Mouse (Mus musculus): Measurements from ENCODE around the gene Cfap99.

Cfap99 gene

DNA sequence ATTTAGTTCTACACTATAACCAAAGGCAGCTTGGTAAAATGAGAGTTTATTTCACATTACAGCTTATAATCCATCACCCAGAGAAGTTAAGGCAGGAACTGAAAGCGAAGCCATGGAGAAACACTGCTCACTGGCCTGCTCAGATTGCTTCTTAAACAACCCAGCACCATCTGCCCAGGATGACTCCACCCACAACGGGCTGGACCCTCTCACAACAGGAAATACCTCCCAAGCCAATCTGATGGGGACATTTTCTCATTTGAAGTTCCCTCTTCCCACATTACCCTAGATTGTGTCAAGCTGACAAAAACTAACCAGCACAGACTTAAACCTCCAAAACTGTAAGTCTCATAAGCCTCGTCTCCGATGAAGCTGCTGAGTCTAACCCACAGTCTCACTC lies 10.3 kb upstream of the Cfap99 start:
- no peak for DNase-seq (ENCODE audit: low spot score)

DNA sequence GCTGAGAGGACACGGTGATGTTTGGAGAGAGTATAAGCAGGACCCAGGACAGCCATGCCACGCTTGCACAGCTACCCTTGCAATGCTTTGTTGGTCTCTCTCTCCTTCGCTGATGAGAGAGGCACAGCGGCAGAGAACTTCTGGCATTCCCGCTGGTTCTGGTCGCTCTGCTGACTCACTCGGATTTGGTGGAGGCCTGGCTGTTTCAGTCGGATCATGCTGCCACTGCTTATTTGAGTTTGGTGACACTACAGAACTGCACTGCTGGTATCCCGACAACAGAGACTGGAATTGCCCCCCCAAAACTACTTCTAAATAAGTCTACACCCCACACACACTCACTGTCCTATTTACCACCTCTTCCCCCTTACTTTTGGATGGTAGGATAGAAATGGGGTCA lies 9.2 kb upstream of the Cfap99 start:
- no peak for DNase-seq (ENCODE audit: low spot score)

DNA sequence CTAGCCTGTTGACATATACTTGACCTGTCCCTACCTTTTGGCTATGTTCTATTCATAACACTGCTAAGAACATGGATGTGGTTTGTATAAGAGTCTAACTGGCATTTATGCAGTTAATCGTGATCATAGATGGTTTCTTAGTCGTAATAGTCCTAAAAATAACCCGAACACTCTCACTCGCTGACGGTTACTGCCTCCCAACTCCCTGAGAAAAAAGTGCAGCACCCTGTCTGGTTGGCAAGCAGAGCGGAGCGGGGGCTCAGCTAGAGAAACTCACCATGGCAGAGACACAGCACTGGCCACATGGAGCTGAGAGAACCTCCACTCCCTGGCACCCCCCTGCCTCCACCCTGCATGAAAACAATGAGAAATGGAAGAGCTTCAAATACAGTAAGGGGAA lies 7.4 kb upstream of the Cfap99 start:
- DNase-seq (ENCODE audit: low spot score): no peak

DNA sequence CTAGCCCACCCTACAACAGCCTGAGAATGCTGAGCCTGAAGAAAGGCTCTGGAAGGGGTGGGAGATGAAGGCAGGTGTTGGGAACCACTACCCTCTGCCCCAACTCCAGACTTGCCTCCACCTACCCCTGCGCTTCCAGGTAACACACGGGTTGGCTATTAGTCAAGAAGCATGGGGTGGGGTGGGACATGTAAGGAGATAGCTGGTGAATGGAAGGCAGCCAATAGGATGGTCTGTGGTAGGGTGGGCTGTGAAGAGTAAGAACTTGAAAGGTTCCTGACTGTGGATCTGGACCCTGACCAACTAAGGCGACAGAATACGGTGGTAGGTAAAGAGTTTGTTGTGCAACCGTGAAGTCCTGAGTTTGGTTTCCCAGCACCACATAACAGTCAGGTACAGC lies 5.0 kb upstream of the Cfap99 start:
- no peak for DNase-seq (ENCODE audit: low spot score)

DNA sequence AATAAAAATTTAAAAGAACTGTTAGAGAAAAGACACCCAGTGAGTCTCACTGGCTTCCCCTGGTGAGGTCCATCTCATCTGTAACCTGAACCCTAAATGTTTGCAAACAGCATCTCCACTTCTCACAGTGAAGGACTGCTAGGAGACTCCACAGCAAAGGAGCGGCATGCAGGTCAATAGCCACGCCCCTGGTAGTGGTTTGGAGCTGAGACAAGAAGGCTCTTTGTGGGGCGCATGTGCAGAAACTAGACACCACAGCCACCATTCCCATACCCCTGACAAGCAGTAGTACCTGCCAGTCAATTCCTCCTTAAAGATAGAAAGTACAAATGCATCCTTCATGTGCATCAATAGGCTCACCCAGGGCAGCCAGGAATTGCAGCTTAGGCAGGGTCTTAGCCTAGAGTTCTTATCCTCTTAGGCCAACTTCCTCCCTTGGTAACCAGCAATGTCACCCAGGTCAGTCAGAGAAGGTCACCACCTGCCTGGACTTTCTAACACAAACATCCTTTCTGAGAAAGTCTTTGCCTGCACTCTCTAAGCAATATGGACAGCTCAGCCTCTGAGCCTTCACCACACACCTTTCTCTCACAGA lies 4.1 kb upstream of the Cfap99 start:
- DNase-seq (ENCODE audit: low spot score): no peak

DNA sequence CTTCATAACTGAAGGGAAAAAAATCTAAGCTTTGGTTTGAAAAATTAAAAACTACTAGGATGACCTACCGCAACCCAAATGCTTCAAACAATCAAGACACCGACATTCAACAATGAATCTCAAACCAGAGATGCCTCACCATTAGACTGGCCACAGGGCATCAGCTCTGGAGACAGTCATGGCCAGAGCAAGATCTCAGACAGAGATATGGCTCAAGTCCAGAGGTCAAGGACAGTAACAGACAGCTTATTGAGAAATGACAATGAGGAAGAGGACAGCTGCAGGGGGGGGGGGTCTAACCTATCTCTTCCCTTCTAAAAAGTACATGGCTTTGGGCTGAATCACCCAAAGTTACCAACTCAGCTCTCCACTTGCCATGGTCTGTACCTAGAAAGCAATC lies 3.1 kb upstream of the Cfap99 start:
- no peak for DNase-seq (ENCODE audit: low spot score)

DNA sequence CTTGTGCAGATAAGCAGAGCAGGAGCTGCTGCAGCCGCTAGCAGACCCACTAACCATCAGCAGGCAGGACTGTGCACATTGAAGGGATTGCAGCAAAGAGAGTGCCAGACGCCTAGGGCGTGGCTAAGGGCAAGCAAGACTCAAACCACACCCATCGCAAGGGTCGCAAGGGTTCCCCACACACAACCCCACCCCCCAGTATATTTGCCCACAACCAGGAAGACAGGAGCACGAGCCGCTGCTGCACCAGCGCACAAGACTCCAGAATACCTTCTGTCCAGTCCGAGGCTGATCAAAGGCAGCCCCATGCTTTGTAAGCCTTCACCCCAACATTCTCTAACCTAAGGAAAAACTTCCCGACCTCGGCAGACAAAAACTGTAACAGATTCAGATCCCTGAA lies 1.9 kb upstream of the Cfap99 start:
- no peak for DNase-seq (ENCODE audit: low spot score)

DNA sequence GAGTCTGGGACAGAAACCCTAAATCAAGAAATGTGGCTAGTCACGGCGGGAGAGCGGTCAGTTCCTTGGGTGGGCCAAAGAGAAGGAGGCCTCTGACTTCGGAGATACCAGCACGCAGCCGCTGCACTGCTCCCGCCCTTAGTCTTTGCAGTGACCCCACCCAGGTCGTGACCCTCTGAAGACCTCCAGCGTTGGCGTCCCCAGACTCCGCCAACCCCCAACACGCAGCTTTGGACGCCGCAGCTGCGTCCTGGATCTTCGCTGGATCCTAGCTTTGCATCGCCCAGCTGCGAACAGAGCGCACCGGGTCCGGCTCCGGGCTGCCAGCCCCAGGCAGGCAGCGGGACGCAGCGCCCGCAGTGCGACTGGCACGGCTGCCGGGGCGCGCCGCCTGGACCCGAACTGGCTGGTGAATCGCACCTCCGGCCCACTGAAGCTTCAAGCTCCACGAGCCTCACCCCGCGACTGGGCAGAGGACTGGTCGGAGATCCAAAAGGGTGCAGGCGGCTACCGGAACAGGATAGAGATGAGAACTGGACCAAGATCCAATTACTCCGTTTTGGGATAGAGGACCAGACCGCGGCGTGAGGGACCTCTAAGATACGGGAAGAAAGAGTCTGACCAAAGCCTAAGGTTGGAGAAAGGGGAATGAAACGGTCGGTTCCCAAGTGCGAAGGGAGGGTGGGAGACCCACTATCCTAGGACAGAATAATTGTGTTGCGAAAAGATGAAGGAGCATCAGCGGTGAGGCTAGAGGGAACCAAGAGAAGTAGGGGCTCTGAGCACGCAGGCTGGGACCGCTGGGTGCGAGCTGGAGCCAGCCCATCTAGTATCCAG lies 1.2 kb upstream of the Cfap99 start:
- no peak for DNase-seq (ENCODE audit: low spot score)

DNA sequence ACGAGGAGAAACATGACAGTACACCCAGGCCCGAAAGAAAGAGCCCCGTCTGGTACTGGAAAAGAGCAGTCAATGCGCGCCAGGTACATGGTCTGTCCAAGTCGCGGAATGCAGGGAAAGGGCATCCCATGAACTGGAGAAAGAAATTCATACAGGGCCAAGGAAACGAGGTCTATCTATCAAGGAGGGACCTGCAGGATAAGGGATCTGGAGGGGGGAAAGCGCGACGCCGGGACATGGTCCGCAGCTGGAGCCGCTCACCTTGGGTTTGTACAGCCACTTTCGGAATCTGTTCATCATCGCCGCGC lies 608 bp upstream of the Cfap99 start:
- no peak for DNase-seq (ENCODE audit: low spot score)

DNA sequence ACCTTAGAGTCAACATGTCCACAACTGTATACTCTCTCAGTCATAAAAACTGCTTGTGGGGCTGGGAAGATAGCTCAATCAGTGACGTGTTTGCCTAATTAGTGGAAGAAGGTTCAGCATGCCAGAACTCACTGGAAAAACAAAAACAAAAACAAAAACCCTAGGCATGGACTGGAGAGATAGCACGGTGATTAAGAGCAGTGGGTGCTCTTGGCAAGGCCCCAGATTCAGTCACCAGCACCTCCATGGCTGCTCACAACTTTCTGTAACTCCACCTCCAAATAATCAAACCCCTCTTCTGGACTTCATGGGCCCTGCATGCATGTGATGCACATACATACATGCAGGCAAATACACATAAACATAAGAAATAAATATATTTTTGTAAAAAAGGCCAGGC lies 886 bp downstream of the Cfap99 start:
- DNase-seq (ENCODE audit: low spot score): no peak

DNA sequence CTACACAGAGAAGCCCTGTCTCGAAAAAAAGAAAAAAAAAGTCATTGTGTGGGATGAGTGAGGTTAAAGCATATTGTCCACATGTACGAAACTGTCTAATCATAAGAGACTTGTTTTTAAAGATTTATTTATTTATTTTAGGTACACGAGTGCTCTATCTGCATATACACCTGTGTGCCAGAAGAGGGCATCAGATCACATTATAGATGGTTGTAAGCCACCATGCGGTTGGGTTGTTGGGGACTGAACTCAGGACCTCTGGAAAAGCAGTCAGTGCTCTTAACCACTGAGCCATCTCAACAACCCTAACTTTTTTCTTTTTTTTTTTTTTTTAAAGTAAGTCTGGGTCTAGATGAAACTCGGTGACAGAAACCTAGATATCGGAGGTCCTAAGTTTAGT lies 5.0 kb downstream of the Cfap99 start:
- no peak for DNase-seq (ENCODE audit: low spot score)

DNA sequence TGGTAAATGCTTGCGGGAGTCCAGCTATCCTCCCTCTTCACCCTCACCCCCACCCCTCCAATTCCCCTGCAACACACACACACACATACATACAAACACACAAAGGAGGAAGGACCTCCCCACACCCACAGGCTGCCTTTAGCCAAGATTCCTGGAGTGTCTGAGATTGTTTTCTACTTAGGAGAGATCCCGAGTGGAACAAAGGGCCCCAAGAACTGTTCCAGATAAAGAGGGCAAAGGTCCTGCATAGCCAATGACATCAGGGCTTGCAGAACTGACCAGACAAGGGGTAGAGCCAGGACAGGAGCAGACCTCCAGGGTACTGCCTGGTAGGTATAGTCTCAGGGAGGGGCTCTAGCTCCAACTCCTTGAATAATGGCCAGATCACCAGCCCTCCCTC lies 6.3 kb downstream of the Cfap99 start:
- no peak for DNase-seq (ENCODE audit: low spot score)

DNA sequence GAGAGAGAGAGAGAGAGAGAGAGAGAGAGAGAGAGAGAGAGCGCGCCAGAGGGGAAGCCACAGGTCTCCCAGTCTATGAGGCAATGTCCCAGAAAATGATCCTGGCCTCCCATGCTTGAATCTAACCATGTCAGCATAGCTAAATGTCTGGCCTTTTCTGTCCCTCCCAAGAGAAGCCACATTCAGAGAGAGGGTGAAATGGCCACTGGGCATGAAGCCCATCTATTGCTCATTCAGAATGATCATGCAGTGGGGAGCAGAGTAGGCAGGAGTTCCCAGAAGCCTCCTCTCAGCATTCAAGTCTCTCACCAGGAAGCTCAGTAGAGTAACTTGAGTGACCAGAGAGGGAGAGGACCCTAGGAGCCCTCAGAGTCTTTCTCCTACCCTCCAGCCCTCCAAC lies 6.7 kb downstream of the Cfap99 start:
- DNase-seq (ENCODE audit: low spot score): no peak

DNA sequence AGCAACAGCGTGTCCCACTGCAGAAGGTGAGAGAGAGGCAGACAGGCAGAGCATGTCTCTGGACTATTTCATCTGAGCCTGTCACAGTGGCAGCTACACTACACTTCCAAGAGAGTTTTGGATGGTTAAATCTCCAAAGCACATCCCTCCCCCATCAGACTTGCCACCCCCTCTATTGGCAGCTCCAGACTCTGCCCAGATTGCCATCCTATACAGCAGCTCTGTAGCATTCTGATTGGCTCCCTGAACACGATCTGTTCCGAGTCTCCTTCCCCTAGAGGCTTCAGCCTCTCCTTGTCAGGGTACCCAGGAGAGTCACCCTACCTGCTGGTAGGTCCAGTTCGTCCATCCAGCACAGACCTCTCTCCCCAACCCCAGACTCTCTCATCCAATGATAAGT lies 9.7 kb downstream of the Cfap99 start:
- DNase-seq (ENCODE audit: low spot score): no peak

DNA sequence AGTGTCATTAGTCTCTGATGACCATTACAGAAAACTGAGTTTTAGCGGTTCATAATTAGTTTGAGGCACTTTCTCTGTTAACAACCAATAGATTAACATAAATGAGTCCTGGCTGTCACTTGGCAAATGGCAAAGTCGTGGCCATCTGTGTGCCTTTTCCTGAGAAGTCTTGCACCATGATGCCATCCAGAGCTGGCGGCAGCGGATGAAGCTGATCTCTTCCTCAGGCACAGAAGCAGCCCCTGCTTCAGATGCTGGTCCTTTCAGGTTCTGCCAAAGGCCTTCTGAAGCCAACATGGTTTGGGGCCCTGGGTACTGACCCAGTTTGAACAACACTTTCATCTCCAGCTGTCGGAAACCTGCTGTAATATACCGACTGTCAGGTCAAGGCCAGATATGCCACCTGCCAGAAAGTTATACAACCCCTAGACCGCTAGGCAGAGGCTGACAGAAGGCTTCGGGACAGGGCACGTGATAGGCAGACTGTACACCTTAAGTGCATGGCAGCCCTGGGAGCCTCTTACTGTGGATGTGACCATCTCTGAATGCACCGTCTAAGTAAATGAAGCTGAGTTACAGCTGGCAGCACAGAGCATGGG lies 10.6 kb downstream of the Cfap99 start:
- no peak for DNase-seq (ENCODE audit: low spot score)

DNA sequence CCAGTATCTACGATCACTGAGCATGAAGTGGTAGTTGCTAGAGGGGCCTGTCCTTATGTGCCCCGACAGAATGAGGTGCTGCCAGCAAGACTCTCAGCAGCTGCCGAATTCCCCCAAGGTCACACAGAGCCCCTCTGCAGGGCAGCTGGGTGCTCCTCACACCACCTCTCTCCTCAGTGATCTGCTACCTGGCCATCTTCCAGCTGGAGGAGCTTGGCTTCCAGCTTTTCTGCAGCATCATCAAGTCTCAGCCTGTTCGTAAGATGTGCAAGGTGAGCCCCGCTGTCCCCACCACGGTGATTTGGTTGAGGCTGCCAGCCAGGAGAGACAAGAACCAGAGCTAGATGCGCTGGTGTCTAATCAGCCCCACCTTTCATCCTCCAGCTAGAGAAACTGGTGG lies 14.0 kb downstream of the Cfap99 start:
- no peak for DNase-seq (ENCODE audit: low spot score)

DNA sequence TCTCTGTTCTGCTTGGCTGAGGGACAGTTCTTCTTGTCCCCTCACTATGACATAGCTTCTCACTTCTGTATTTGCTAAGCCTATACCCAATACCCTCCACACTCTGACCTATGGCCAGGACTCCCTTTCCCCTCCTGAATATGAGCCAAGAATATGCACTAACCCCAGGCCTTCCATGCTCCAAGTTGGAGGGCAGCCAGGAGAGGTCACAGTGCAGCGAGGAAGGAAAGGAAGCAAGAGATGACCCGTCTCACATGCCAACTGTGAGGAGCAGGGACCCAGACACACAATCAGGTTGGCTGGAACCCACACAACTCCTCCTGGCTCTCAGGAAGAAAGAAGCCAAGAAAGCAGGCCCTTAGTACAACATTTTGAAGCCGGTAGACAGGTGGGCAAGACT lies 20.6 kb downstream of the Cfap99 start:
- no peak for DNase-seq (ENCODE audit: low spot score)

DNA sequence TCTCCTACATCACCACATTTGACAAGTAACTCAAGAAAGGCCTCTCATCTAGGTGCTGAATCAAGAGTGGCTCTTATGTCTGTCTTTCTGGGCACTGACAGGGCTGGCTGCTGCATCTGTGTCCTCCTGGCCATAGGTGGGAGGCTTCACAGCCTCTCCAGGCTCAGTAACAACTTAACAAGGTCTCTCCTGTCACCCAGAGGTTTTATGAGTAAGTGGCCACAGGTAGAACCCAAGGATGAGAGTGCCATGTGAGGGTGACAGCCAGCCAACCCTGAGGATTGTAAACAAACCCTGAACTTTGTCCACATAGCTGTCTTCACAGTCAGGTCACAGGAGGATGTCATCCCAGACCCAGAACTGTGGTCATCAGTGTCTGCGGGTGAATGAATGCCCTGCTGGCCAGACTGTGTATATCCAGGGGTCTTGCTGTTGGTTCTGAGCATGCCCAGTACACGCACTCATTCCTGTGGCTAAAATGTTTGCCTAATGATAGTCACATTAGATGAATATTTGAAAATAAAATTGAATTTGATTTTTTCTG lies 31.2 kb downstream of the Cfap99 start:
- DNase-seq (ENCODE audit: low spot score): no peak

DNA sequence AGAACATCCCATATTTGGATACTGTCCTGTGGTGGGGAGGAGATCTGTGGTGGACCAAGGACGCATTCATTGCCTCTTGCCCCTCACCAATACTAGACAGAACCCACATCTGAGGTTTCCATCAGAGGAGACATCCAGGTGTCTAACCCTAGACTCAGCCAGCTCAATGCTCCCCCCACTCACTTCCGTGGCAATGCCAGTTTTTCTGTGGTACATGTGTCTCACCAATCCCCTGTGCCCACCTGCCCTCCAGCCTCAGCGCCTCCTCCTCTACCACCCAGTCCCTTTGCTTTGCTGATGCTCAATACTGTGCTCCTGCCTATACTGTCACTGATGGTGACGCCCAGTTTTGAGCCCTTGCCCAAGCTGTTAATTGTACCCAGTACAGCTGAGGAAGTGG lies 32.8 kb downstream of the Cfap99 start:
- no peak for DNase-seq (ENCODE audit: low spot score)

DNA sequence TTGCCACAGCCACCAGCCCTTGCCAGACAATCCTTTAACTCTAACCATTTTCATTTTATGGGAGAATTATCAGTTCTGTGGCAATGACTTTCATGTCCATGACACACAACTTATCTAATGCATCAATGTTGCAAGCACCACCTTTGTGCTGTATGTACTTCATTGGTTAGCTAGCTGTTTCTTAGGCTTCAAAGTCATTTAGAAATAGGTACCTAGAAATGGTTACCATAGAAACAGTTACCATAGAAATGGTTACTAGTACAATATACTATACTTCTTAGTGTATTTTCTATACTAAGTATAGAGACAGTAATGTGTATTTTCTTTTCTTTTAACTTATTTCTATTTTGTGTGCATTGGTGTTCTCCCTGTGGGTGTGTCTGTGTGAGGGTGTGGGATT lies 36.9 kb downstream of the Cfap99 start:
- no peak for DNase-seq (ENCODE audit: low spot score)

DNA sequence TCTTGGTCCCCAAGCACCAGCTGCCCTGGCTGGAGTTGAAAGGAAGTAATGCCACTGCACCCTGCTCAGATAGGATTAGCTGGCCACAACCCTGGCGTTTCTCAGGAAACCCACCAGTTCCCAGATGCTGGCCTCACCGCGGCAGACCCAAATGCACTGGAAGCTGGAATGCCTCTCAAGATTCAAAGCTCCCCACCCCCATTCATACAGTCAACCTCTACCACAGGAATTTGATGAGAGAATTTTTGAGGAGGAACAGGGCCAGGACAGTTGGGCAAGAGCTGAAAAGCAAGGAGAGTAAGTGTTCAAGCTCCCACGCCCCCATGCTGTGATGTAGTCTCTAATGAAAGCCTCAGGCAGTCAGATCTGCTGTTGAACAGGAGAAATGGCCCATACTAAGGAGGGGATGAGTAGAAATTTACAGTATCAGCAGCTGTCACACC lies 37.9 kb downstream of the Cfap99 start:
- DNase-seq (ENCODE audit: low spot score): no peak

DNA sequence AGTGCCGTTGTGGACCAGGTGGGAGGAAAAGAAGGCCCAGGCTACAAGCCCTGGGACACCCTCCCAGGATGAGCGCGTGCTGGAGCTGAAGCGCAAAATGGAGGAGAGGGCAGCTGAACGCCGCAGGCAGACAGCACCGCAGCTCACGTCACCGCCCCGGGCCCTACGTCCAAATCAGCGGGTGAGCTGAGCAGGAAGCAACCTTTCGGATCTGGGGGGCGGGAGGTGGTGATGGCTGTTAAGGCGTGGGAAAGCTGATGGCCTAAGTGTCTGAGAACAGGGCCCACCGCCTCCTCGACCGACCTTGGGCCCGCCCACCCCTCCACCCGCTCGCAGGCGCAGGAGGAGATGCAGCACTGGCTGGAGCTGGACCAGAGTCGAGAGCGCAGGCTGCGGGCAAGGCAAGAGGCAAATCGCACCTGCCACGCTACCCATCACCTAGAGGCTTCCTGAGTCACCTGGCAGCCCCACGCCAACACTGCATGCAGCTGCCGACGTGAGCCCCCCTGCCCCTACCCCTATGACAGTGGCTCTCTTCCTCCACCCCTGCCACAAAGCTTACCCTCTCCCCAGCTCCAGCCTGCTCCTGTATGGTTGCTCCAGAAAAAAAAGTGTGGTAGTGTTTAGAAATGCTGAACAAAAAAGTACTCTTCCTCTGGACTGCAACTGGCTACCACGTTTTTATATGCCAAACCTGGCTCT lies 38.6 kb downstream of the Cfap99 start:
- no peak for DNase-seq (ENCODE audit: low spot score)

DNA sequence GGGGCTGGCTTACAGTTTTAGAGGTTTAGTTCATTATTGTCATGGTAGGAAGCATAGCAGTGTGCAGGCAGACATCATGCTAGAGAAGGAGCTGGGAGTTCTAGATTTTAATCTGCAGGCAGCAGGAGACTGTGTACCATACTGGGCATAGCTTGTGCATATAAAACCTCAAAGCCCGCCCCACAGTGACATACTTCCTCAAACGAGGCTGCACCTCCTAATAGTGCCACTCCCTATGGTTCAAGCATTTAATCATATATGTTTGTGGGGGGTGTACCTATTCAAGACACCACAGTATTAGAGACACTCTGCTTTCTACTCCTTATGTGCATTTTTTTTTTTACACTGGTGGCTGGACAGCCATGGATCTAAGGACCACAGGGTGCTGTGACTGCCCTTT lies 41.7 kb downstream of the Cfap99 start:
- DNase-seq (ENCODE audit: low spot score): no peak

Data from c-Kit-positive CD71-positive TER-119-positive erythroid progenitor cells, embryonic 14.5 days (primary cell).